Mouse (Mus musculus): Measurements from ENCODE around the gene Tmem56.

Gene Tmem56

DNA sequence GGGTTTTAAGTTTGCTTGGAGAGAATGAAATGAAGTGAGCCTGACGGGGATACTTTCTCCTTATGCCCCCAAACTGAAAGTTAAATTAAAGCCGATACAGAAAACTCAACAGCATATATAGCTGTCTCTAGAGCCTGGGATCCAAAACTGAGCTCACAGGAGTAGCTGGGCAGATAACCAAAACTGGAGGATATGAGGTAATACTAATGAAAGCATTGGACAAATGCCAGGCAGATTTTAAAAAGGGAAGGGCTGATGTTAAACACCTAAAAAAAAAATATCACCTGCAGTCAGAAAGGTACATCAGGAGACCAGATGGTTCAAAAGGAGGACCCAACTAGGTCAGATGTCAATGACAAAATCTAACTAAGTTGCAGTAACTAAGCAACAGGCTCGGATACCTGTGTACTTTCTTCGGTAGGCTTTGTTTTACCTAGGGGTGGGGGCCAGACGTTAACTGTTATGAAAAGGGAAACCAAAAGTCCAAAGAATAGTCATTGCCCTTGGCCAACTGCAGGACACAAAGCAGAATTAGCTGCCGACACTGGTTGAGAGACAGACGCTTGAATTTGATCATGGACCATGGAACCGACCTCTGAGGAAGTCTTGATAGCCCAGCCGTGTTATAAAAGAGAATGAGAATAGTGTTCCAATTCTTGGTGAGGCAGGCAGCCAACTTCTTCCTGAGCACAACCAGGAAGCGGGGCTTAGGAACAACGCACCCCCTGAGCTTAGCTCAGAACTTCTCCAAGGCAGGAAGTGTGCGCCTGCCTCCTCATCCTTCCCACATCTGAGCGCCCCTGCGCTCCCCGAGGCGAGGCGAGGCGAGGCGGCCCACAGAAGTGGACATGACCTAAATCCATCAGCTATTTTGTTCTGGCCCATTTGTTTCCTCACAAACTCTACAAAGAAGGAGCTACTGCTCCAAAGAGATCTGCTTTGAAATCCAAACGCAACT is 24.1 kb downstream of the Tmem56 start:
- POLR2A ChIA-PET = interaction anchor here in 1 of 4 experiments (1.0 to 1.1 kb wide), 2 partner anchors 8 to 20 kb away, joined by 3 read pairs; no protein-coding TSS in a partner anchor
- CTCF ChIA-PET = no interaction called here

DNA sequence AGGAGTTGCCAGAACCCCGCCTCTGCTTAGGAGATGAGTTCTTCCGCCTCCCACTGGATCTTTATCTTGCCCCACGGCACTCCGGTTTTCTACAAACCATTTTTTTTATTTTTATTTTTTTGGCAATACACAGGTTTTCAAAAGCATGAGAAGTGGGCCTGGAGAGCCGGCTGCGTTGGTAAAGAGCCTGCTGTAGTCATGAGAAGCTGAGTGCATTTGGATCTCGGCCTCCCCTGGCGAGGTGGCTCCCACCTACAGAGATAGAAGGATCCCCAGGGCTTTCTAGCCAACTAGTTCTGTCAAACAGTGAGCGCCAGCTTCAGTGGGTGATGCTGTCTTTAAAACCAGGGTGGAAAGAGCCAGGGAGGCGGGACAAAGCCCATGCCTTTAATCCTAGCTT is 25.5 kb downstream of the Tmem56 start:
- POLR2A ChIA-PET = no interaction called here
- CTCF ChIA-PET = interaction anchor here in 1 of 4 experiments (0.5 to 0.7 kb wide), 2 partner anchors 282 to 394 kb away, joined by 3 to 5 read pairs; no protein-coding TSS in a partner anchor

DNA sequence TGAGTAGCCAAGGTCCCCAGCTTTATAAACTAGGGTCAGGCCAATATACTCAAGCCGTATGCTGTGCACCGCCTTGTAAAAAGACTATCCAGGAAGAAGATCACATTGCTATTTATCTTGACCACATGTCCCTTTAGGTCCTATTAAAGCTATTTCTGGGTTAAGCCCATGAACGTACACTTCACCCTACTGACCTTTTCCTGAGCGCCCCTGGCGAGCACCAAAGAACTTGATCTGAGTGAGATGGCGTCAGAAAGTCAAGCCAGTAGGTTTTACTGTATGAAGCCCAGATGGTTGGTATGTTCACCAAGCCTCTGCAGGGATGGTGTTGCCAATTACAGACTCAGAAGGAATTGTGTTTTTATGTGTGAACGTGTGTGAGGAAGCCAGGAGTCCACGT is 26.8 kb downstream of the Tmem56 start:
- ChIA-PET CTCF (no interaction called here), POLR2A (interaction anchor here in 1 of 4 experiments (0.6 kb wide), 1 partner anchor 127 kb away, joined by 3 read pairs; no protein-coding TSS in a partner anchor)

DNA sequence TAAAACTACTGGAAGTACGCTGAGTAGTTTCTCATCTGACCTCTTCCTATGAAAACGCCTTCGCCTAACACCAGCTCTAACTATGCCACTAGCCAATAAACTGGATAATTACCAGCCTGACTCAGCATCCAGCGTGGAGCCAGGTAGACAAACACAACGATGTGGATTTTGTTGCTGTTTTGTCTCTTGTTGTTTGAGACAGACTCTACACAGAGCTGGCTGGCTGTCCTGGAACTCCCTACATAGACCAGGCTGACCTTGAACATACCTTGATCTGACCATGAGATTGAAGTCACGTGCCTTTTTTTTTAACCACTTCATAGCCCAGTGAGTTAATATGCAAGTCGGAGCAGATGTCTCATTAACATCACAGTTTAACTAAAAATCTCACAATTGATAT is 27.4 kb downstream of the Tmem56 start:
- ChIA-PET POLR2A (interaction anchor here in 1 of 4 experiments (0.6 kb wide), 1 partner anchor 127 kb away, joined by 3 read pairs; no protein-coding TSS in a partner anchor), CTCF (no interaction called here)

DNA sequence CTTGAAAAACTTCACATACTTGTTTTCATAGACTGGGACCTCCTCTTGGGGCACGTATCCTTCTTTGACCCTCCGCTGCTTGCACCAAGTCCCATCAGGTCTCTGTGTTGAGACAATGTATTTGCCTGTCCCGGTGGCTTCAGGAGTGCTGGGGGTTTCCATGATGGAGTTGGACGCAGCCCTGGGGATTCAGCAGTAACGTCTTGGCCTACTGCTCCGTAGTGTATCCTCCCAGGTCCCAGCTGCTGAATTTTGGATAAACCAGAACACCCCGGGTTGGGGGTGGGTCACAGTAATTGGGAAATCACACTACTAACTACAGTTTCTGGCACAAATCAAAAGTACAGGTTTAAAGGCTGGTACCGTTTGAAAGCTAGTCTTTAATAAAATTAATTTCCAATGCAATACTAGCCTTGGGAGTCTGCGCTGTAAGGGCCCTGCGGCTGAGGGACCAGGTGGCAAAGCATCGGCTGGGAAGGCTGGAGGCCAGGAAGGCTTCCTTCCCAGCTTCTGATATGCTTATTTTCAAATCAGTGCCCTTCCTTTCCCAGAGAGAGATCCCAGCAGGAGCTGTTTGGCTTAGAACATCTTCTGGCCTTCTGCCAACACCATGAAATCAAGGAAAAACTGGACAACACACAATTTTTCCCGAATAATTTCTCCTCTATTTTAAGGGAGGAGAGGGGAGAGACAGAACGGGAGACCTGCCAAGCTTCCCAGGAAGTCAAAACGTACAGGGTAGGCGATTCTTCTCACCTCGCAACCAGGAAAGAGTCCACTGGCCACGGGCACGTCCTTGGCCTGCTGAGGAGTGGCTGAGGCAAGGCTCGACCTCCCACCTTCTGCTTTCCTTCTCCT is 32.1 kb downstream of the Tmem56 start:
- CTCF ChIA-PET = interaction anchor here in 1 of 4 experiments (1.0 kb wide), 1 partner anchor 39 kb away, joined by 3 read pairs; no protein-coding TSS in a partner anchor
- POLR2A ChIA-PET = interaction anchor here in 1 of 4 experiments (1.1 to 1.3 kb wide), 3 partner anchors 8 to 40 kb away, joined by 3 to 6 read pairs (median 3); no protein-coding TSS in a partner anchor

DNA sequence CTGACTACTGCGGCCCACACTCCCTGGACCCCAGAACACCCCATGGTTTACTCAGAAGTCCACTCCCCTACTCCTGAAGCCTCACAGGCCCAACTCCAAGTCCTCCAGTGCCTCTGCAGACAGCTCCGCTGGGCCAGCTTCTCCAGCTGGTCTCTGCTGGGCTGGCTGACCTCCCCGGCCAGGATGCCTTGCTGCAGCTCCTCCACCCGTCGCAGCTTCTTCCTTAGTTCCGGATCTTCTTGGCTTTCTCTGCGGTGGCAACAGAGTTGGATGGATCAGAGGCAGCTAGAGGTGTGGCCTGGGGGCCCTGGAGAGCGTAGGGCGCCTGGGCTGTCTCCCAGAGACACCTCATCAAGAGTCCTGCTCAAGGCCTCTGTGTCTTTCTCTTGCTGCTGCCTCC is 32.9 kb downstream of the Tmem56 start:
- CTCF ChIA-PET = interaction anchor here in 2 of 4 experiments (0.7 to 1.0 kb wide), 3 partner anchors 38 to 140 kb away, joined by 3 read pairs; partner anchors contain the start of gene Rwdd3 (in 1 of the 2)
- POLR2A ChIA-PET = interaction anchor here in 1 of 4 experiments (1.1 to 1.3 kb wide), 2 partner anchors 9 to 13 kb away, joined by 3 to 6 read pairs; no protein-coding TSS in a partner anchor

DNA sequence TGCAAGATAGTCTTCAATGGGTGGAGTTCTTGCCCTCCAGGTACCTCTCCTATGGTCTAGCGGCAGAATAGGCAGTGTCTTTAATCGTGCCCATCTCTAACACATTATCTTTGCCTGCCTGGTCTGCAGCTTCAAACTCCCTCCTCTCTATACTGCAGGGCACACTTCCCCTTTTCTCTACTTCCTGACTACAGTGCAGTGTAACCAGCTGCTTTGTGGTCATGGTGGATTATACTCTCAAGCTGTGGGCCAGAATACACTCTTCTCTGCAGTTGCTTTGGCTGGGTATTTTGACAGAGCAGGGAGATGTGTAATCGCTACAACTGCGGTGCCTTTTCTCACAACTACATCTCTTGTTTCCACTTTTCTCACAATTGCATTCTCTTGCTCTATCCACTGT is 40.0 kb downstream of the Tmem56 start:
- ChIA-PET POLR2A (interaction anchor here in 1 of 4 experiments (0.7 to 1.3 kb wide), 2 partner anchors 27 to 180 kb away, joined by 3 read pairs; no protein-coding TSS in a partner anchor), CTCF (no interaction called here)

DNA sequence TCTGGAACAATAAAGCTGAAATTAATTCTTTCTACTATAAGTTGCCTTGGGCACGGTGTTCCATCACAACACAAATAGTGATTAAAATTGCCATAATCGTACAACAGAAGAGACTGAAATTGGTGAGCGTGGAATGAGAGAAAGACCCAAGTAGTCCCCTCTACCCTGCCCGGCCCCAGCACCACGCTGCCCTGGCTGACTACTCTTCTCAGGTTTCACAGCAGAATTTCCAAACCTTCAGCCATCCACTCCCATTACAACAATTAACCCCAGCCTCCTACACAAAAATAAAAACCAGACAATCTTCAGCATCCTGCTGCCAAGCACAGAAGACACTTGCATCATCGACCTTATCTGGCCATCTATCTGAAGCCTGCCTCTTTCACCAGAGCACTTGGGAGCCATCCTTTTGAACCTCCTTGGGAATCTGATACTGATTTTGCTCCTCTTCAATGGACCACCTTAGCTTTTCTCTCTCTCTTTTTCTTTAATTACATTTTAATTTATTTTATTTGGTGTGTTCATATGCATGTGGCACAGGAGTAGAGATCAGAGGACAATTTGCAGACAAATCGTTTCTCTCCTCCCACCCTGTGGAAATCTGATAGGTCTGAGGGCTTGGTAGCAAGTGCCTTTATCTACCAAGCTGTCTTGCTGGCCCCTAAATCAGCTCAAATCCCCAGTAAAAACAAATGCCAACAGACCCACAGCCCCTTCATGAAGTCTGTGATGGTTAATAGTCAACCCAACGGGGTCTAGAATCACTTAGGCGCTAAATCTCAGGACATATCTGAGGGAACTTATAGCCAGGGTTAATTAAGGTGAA is 40.6 kb downstream of the Tmem56 start:
- POLR2A ChIA-PET = interaction anchor here in 2 of 4 experiments (0.5 to 1.3 kb wide), 2 partner anchors 26 to 487 kb away, joined by 3 read pairs; no protein-coding TSS in a partner anchor
- CTCF ChIA-PET = interaction anchor here in 2 of 4 experiments (0.5 to 0.6 kb wide), 2 partner anchors 30 to 185 kb away, joined by 3 read pairs; no protein-coding TSS in a partner anchor

DNA sequence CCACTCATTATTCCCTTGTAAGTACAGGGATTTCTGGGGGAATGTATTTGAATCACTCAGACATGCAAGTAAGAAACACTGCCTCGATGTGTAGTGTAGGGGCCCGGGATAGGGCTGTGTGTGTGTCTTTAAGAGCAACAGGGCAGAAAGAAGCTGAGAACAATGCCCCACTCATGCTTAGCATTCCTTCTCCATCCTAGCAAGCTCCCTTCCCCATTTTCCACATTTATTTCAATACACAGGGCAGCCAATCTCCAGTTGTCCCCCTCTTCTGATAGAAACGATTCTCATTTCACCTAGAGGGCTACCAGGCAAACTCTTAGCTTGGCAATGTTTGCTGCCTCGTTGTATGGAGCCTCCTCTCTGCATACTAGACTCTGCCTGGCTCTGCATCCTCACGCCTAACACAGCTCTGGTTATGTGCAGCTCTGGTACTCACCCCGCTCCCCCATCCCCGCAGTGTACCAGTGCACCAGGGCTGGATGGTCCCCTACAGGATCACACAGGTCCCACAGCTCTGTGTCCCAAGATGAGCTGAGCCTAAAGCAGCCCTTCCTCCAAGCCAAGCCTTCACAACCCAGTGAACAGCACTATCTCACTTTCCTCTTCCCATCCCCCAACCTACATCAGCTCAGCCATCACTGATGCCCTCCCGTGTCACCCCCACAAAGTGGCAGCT is 42.4 kb downstream of the Tmem56 start:
- ChIA-PET CTCF (interaction anchor here in 1 of 4 experiments (1.2 kb wide), 1 partner anchor 31 kb away, joined by 3 read pairs; no protein-coding TSS in a partner anchor), POLR2A (interaction anchor here in 1 of 4 experiments (1.5 kb wide), 1 partner anchor 51 kb away, joined by 3 read pairs; the partner anchor contains the start of gene Alg14)

DNA sequence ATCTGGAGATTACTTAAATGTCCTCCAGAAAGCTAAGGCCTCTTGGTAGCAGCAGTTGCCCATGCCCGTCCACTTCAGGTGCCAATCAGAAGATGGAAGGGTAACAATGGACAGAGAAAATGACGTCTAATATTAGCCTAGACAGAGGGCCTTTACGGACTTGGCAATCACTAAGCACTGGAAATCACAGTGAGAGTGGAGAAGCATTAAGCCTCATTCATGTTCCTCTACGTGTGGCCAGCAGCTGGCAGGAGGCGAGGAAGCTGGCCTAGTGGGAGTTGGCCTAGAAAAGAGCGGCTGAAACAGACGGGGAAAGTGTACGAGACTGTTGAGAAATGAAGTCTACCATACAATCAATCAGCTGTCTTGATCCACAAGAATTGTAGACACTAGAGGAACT is 43.8 kb downstream of the Tmem56 start:
- ChIA-PET POLR2A (interaction anchor here in 1 of 4 experiments (1.0 to 1.5 kb wide), 2 partner anchors 19 to 52 kb away, joined by 3 read pairs; partner anchors contain the start of gene Alg14), CTCF (interaction anchor here in 1 of 4 experiments (1.2 kb wide), 1 partner anchor 29 kb away, joined by 3 read pairs; no protein-coding TSS in a partner anchor)

DNA sequence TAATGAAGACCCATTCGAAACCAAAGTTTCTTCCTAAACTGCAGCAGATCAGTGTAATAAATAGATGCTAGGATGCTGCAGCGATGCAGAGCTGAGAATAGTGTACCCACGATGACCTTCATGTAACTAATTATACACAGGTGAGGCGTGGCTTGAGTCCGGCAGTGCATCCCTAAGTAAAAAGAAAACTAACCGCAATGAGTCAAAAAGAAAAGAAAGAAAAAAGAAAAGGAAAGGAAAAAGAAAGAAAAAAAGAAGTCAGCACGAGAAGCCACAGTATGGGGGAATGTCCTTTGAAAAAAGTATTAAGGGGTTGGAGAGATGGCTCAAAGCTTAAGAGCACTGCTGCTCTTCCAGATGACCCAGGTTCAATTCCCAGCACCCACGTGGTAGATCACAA is 58.1 kb downstream of the Tmem56 start:
- ChIA-PET CTCF (interaction anchor here in 1 of 4 experiments (0.7 kb wide), 1 partner anchor 13 kb away, joined by 3 read pairs; no protein-coding TSS in a partner anchor), POLR2A (interaction anchor here in 1 of 4 experiments (1.4 kb wide), 1 partner anchor 14 kb away, joined by 3 read pairs; no protein-coding TSS in a partner anchor)

DNA sequence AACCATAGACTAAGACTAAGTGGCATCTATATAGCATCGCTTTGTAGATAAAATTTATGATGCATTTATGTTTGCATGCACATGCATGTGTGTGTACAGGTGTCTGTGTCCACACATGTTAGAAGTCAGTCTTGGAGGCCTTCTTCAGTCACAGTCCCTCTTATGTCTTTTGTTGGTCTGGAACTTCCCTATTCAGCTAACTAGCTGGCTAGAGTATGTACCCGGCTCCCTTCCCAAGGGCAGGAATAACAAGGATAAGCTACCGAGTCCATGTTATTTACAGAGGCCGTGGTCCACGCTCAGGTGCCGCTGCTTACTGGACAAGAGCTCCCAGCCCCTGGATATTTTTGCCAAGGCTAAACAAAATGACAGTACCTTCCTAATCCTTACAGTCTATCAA is 58.7 kb downstream of the Tmem56 start:
- CTCF ChIA-PET = no interaction called here
- POLR2A ChIA-PET = no interaction called here

DNA sequence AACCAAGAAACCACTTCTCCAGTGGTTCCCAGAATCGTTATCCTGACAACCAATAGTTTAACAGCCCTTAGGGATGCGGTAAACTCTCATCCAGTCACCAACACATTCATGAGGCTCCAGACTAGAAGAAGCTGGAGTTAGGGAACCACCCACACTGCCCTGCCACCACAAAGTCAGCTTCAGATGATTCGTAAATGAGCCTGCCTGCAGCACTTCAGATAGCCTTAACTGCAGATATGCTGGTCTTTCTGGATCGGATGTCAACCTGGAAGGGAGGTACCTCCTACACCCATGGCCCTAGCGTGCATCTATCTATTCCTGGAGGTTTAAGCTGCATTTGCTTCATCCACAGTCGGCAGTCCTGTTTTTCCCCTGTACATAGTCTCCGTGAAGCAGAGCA is 60.9 kb downstream of the Tmem56 start:
- CTCF ChIA-PET = no interaction called here

DNA sequence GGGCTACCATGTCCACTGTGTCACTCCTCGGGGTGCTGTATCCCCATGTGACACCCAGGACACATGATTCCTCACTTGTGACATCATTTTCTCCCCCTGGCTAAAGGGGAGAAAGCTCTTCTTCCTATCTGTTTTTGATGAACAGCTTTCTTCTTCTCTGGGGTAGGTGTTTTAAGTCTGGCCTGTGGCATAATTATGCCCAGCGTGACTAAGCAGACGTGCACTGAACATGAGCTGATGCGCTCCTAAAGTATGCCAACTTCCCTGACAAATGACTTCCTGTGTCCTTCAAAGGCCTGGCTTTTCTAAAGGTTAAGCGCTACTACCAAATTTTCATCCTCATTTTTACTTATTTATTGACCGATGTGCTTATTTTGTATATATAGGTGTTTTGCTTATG is 65.9 kb downstream of the Tmem56 start:
- ChIA-PET POLR2A (interaction anchor here in 1 of 4 experiments (1.2 kb wide), 1 partner anchor 25 kb away, joined by 3 read pairs; no protein-coding TSS in a partner anchor), CTCF (no interaction called here)

More for the DNA sequence above, 60.9 kb downstream of the Tmem56 start:
- POLR2A ChIA-PET = no interaction called here

DNA sequence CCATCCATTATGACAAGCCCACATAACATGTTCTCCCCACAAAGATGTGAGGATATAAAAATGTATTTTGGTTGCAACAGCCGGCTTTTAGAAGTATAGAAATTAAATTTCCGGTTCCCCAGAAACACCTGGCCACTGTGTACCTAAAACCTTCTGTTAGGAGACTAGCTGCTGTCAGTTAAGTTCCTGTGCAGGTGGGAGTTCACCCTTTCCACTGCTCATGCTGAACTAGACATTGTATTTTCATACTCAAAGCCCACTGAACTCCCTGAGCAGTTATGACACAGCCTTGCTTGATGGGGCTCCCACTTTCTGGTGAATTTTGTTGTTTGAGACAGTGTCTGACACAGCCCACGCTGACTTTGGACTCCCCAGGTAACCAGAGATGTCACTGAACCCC is 69.4 kb downstream of the Tmem56 start:
- CTCF ChIA-PET = no interaction called here
- POLR2A ChIA-PET = no interaction called here

DNA sequence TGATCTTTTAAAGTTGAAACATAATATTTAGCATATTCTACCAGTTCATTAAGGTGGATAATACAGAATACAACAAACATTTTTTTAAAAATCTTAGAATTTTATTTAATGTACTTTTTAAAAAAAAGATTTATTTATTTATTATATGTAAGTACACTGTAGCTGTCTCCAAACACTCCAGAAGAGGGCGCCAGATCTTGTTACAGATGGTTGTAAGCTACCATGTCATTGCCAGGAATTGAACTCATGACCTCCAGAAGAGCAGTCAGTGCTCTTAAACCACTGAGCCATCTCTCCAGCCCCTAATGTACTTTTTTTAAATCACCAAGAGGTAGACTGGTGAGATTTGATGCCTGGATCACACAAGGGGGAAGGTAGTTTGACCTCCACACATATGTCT is 70.7 kb downstream of the Tmem56 start:
- ChIA-PET CTCF (interaction anchor here (0.6 to 0.9 kb wide), 7 partner anchors 11 to 328 kb away, joined by 3 to 4 read pairs (median 3); no protein-coding TSS in a partner anchor), POLR2A (interaction anchor here in 2 of 4 experiments (0.7 kb wide), 2 partner anchors 11 to 351 kb away, joined by 3 to 4 read pairs; no protein-coding TSS in a partner anchor)

DNA sequence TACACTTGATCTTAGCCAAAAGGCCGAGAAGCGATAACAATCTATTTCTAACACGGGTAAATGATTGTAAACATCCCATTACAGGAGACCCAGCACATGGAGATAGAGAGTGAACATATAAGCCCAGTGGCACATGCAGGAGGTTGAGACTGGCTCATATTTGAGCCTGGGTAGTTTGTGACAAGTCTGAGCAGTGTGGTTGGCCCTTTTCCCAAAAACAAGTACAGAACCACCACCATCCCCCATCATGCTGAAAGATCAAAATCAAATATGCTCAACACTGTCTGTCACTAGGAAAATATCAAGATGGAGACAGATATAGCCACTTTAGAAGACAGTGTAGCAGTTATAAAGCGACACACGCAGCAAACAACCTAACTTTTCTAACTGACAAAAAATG is 73.9 kb downstream of the Tmem56 start:
- CTCF ChIA-PET = interaction anchor here in 1 of 4 experiments (0.9 kb wide), 1 partner anchor 31 kb away, joined by 3 read pairs; no protein-coding TSS in a partner anchor
- POLR2A ChIA-PET = no interaction called here

Measured in embryonic stem cell, embryonic (primary cell).